Mouse (Mus musculus) left cerebral cortex, postnatal 4 days (tissue): ENCODE results near the gene Hddc3. TPM values are rescaled to one million over a fixed set of nuclear protein-coding genes. Genes with fewer than 3 reads are reported as not detected.
"Not testable (repeated sequence)": the region's sequence is repeated elsewhere in the genome, so short reads cannot be mapped to it uniquely, and the experiment has no call there.

Experiments
- DNase-seq: peaks from one replicate; pipeline ENCODE4 v3.0.0-alpha.2; 2022
- intact Hi-C: fragments of 180-260 bp; cut with DNase I; formaldehyde crosslinking; loops from one replicate; pipeline ENCODE4 v1.15.1; 2025
- total RNA-seq, 2 experiments: library from RNA; stranded (reverse); gene quantifications; 2 replicates each; pipeline ENCODE4 v1.2.3; 2021

Gene Hddc3
- total RNA-seq, 2 experiments from 2014 or later, result 49.2 to 50.8 TPM

- intact Hi-C loops, result no loop called here
- DNase-seq, result no peak
Observed at GRCm38 (mm10) chr7:80392119-80392518, 49.2 kb downstream of the Hddc3 start.

DNA sequence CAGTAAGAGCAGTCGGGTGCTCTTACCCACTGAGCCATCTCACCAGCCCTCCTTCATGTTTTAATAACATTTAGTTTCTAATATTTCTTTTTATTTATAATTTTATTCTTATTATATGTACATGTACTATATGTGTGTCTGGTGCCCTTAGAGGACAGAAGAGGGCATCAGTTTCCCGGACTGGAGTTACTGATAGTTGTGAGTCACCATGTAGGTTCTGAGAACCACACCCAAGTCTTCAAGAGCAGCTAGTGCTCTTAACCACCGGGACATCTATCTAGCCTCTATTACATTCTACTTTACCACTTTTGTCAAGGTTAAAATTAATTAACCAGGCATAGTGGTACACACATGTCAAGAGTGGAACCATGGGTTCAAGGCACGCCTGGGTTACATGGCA lies 51.7 kb downstream of the Hddc3 start:
- no peak for DNase-seq
- intact Hi-C loops, result no loop called here

DNA sequence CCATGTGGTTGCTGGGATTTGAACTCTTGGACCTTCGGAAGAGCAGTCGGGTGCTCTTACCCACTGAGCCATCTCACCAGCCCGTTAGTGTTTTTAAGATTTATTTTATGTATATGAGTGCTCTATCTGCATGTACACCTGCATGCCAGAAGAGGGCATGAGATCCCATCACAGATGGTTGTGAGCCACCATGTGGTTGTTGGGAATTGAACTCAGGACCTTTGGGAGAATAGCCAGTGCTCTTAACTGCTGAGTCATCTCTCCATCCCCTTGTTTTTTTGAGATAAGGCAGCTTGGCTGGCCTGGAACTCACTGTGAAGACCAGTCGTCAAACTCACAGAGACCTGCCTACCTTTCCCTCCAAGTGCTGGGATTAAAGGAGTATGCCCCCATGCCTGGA lies 53.5 kb downstream of the Hddc3 start:
- intact Hi-C loops, DNase-seq: not testable (repeated sequence)

DNA sequence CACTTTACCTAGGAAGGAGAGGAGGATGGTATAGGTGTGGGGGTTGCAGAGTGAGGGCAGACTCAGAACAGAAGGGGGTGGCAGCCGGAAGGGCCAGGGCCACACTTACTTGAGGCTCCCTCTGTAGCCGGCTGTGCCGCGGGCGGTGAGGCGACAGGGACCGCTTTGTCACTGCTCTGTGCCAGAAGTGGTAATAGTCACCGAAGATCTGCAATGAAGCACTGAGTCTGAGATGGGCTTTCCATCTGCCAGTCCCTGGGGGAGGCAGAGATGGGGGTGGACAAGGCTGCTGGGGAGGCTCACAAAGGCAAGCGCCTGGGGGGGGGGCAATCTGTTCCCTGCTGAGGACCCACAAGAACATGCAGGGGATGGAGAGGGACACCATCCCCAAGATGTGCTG lies 55.1 kb downstream of the Hddc3 start:
- intact Hi-C loops, result no loop called here
- no peak for DNase-seq

DNA sequence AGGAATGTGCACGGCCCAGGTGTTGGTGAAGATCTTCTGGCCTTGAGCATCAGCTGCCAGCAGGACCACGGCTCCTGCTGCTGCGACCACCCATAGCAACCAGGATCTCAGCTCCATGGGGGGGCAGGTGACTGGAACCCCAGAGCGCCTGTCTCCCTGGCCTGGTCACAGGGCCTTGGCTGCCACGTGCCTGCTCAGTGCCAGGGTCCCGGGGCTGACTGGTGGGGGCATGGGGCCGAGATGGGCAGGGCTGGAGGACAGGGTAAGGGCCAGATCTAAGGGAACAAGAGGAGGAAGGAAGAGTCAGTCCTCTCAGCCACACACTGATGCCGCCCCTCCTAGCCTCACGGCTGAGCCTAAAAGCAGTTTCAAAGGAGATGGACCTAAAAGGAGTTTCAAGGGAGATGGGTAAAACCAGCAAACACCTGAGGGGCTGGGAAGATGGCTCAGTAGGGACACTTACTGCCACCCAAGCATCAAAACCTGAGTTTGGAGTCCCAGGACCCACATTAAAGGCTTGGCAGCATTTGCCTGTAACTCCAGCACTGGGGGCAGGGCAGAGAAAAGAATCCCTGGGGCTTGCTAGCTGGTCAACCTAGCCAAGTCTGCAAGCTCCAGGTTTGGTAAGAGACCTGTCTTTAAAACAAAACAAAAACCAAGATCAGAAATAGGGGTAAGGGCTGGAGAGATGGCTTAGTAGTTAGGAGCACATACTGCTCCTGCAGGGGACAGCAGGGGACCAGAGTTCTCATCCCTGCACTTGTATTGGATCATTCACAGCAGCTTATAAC lies 55.9 kb downstream of the Hddc3 start:
- no peak for DNase-seq

GRCm38 (mm10) chr7:80400099-80400498 lies 57.2 kb downstream of the Hddc3 start:
- intact Hi-C loops, result no loop called here
- DNase-seq, result peak; percentile 63

More for the DNA sequence above, 55.9 kb downstream of the Hddc3 start:
- intact Hi-C loops, result no loop called here

Other genes with a start within 250 kb of the Hddc3 start
- 10 to 100 TPM; 66.4 to 74.7 TPM for gene Idh2, start 227.7 kb upstream of the Hddc3 start, total RNA-seq
- 10 to 100 TPM; 31.4 to 33.9 TPM for gene Sema4b, start 156.3 kb upstream of the Hddc3 start, total RNA-seq
- gene Cib1, start 110.3 kb upstream of the Hddc3 start, total RNA-seq, result 10 to 100 TPM; 14.2 to 16.4 TPM
- gene Gdpgp1, start 110.2 kb upstream of the Hddc3 start, total RNA-seq, result 1 to 10 TPM; 4.6 to 5.1 TPM
- 1 to 10 TPM; 1.1 to 2.2 TPM for gene Ttll13, start 96.7 kb upstream of the Hddc3 start, total RNA-seq
- gene Ngrn, start 81.9 kb upstream of the Hddc3 start, total RNA-seq, result 10 to 100 TPM; 41.6 to 42.7 TPM
- 10 to 100 TPM; 34.1 to 36.0 TPM for gene Vps33b, start 73.5 kb upstream of the Hddc3 start, total RNA-seq
- 10 to 100 TPM; 16.5 to 18.0 TPM for gene Prc1, start 48.7 kb upstream of the Hddc3 start, total RNA-seq
- gene Rccd1, start 18.6 kb upstream of the Hddc3 start, total RNA-seq, result 10 to 100 TPM; 16.9 to 22.8 TPM
- 10 to 100 TPM; 63.0 to 63.3 TPM for gene Unc45a, start 2.1 kb upstream of the Hddc3 start, total RNA-seq
- gene Man2a2, start 28.3 kb downstream of the Hddc3 start, total RNA-seq, result 100 to 1,000 TPM; 112 to 121 TPM
- gene Fes, start 44.8 kb downstream of the Hddc3 start, total RNA-seq, result 1 to 10 TPM; 5.2 to 7.5 TPM
- 10 to 100 TPM; 41.5 to 44.8 TPM for gene Furin, start 62.3 kb downstream of the Hddc3 start, total RNA-seq
- gene Blm, start 192.0 kb downstream of the Hddc3 start, total RNA-seq, result 10 to 100 TPM; 10.6 to 11.9 TPM